Mouse (Mus musculus) liver, adult 2 months (tissue): ENCODE results near the gene Ccdc43.

ENCODE experiments used
- CTCF ChIP-seq: fragments of 200-500 bp; IDR thresholded peaks from 2 replicates; pipeline ENCODE4 v1.5.1; 2011; ENCODE audit warnings: low read depth, low read length, control low read depth
- POLR2A ChIP-seq: fragments of 200-500 bp; IDR thresholded peaks from 2 replicates; pipeline ENCODE4 v1.6.1; 2011; ENCODE audit warnings: low read length, control low read depth; ENCODE audit not compliant: insufficient read depth; ENCODE audit errors: extremely low read depth

GRCm38 (mm10) chr11:102663416-102663815, 34.2 kb downstream of the Ccdc43 start, which contains the start of gene Meioc:
- no peak for TF ChIP-seq CTCF
- no peak for TF ChIP-seq POLR2A
